Mouse (Mus musculus) G1E (cell line): ENCODE data around the gene Snx27. TPM values are rescaled to one million over a fixed set of nuclear protein-coding genes. Genes with fewer than 3 reads are reported as not detected.
A peak's percentile ranks its signal among the peaks of the same experiment; 100 is the strongest.

Source experiments
- ATAC-seq: 2 replicates; pipeline ENCODE4 v1.8.0; 2016; ENCODE audit warnings: mild to moderate bottlenecking; ENCODE audit not compliant: insufficient number of reproducible peaks, poor library complexity, low FRiP score, severe bottlenecking; ENCODE audit errors: extremely low read depth
- DNase-seq: peaks from one replicate; pipeline ENCODE4 v3.0.0; 2012; ENCODE audit warnings: low spot score
- H3K27me3 ChIP-seq: 2 replicates; pipeline ENCODE4 v1.6.1; 2012; ENCODE audit warnings: mild to moderate bottlenecking, low read length, inconsistent platforms; ENCODE audit not compliant: insufficient read depth
- H3K36me3 ChIP-seq: replicated peaks from 2 replicates; pipeline ENCODE3; 2012; ENCODE audit warnings: mild to moderate bottlenecking, inconsistent platforms
- H3K4me1 ChIP-seq: 2 replicates; pipeline ENCODE4 v1.6.1; 2012; ENCODE audit warnings: low read depth, low read length, inconsistent platforms, mixed read lengths; ENCODE audit not compliant: insufficient read depth
- H3K4me3 ChIP-seq: 2 replicates; pipeline ENCODE4 v1.5.1; 2012; ENCODE audit warnings: low read depth, mild to moderate bottlenecking, inconsistent platforms, low read length, moderate library complexity, mixed read lengths
- H3K9me3 ChIP-seq: replicated peaks from 2 replicates; pipeline ENCODE4 v1.6.1; 2012; ENCODE audit warnings: inconsistent platforms
- CTCF ChIP-seq: IDR thresholded peaks from 2 replicates; pipeline ENCODE4 v1.5.1; 2012; ENCODE audit warnings: low read depth, low read length, inconsistent platforms, mixed read lengths
- GATA1 ChIP-seq: IDR thresholded peaks from 2 replicates; pipeline ENCODE4 v1.6.1; 2012; ENCODE audit warnings: borderline replicate concordance, low read length, inconsistent platforms, mixed read lengths
- GATA2 ChIP-seq: IDR thresholded peaks from 2 replicates; pipeline ENCODE4 v1.6.1; 2012; ENCODE audit warnings: low read depth, low read length, inconsistent platforms, borderline replicate concordance
- POLR2AphosphoS5 ChIP-seq: IDR thresholded peaks from 2 replicates; pipeline ENCODE4 v1.6.1; 2012; ENCODE audit warnings: low read depth, low read length, inconsistent platforms; ENCODE audit not compliant: insufficient replicate concordance
- TAL1 ChIP-seq: conservative IDR thresholded peaks from 2 replicates; pipeline ENCODE4 v1.6.1; 2012; ENCODE audit warnings: low read depth, low read length, inconsistent platforms, mixed read lengths
- polyA plus RNA-seq: library from polyadenylated mRNA; stranded (reverse); fragments of >175 nt; gene quantifications from 2 replicates; pipeline ENCODE4 v1.2.3, GENCODE M21; 2012
- total RNA-seq, 2 experiments: library from RNA; stranded (forward) in 1 of 2; stranded (reverse) in 1 of 2; fragments of 200-1000 nt in 1 of 2; fragments of >200 nt in 1 of 2; fragmentation: Nextera tagmentation in 1 of 2; gene quantifications; 2 replicates each; pipeline ENCODE4 v1.2.3; 2014 to 2017

Gene Snx27
- total and polyA plus RNA-seq, 3 experiments: 10.5 to 38.8 (median 26.9) TPM

GRCm38 (mm10) chr3:94526731-94527130 is 55.8 kb downstream of the Snx27 start:
- ATAC-seq: no peak
- H3K27me3 ChIP-seq: no peaks in the 10 kb centered on the region
- no peak for DNase-seq
- no peak overlapping the region for H3K4me3 ChIP-seq
- H3K4me1 ChIP-seq: peaks cover 3% of the 10 kb centered on the region
- no peak for TF ChIP-seq TAL1
- no peak for TF ChIP-seq CTCF
- TF ChIP-seq GATA2: no peak
- no peak for TF ChIP-seq GATA1
- no peak for TF ChIP-seq POLR2AphosphoS5
- H3K9me3 ChIP-seq: no peaks in the 10 kb centered on the region
- peaks cover 69% of the 10 kb centered on the region for H3K36me3 ChIP-seq

GRCm38 (mm10) chr3:94506664-94507063 is 75.9 kb downstream of the Snx27 start:
- TF ChIP-seq GATA2 (no peak), CTCF (peak; percentile 20; the same call in 1 of the 2 replicates), TAL1 (no peak), POLR2AphosphoS5 (no peak)
- no peak overlapping the region for H3K4me3 ChIP-seq
- DNase-seq: no peak
- no peaks in the 10 kb centered on the region for H3K9me3 ChIP-seq
- H3K36me3 ChIP-seq: peaks cover 78% of the 10 kb centered on the region
- H3K27me3 ChIP-seq: no peaks in the 10 kb centered on the region
- no peak; the same call in 1 of the 2 replicates for ATAC-seq
- H3K4me1 ChIP-seq: peaks cover 3% of the 10 kb centered on the region; the same call in 1 of the 2 replicates

- Histone ChIP-seq H3K4me1 (no peaks in the 10 kb centered on the region), H3K9me3 (no peaks in the 10 kb centered on the region), H3K27me3 (no peaks in the 10 kb centered on the region), H3K36me3 (peaks cover 82% of the 10 kb centered on the region), H3K4me3 (no peak overlapping the region)
- TF ChIP-seq GATA2 (no peak), GATA1 (no peak), TAL1 (no peak), POLR2AphosphoS5 (no peak), CTCF (peak; percentile 94)
- DNase-seq (no peak), ATAC-seq (0 out of 2 replicates have a peak, but pooled peaks have one; percentile 26)
Measured at GRCm38 (mm10) chr3:94502243-94502642, 80.3 kb downstream of the Snx27 start.

- H3K4me3 ChIP-seq: no peak overlapping the region
- no peak for DNase-seq
- ATAC-seq: no peak
- H3K36me3 ChIP-seq: peaks cover 90% of the 10 kb centered on the region
- TF ChIP-seq GATA2 (no peak), GATA1 (no peak), TAL1 (no peak), CTCF (no peak), POLR2AphosphoS5 (no peak)
- H3K27me3 ChIP-seq: no peaks in the 10 kb centered on the region
- no peaks in the 10 kb centered on the region for H3K4me1 ChIP-seq
- H3K9me3 ChIP-seq: no peaks in the 10 kb centered on the region
Measured at GRCm38 (mm10) chr3:94497162-94497561, 85.4 kb downstream of the Snx27 start.

GRCm38 (mm10) chr3:94487581-94487980 is 94.9 kb downstream of the Snx27 start:
- Histone ChIP-seq H3K4me3 (no peak overlapping the region), H3K27me3 (peaks cover 4% of the 10 kb centered on the region; the same call in 1 of the 2 replicates), H3K4me1 (0 out of 2 replicates have a peak, but pooled peaks cover 5% of the 10 kb centered on the region), H3K36me3 (peaks cover 23% of the 10 kb centered on the region), H3K9me3 (no peaks in the 10 kb centered on the region)
- no peak for ATAC-seq
- no peak for DNase-seq
- TF ChIP-seq GATA2 (no peak), CTCF (no peak), TAL1 (no peak), POLR2AphosphoS5 (no peak), GATA1 (no peak)

GRCm38 (mm10) chr3:94485922-94486321 is 96.6 kb downstream of the Snx27 start:
- no peak for DNase-seq
- H3K4me1 ChIP-seq: peaks cover 11% of the 10 kb centered on the region; the same call in 1 of the 2 replicates
- ATAC-seq: no peak

More at GRCm38 (mm10) chr3:94485922-94486321, 96.6 kb downstream of the Snx27 start:
- Histone ChIP-seq H3K27me3 (peaks cover 10% of the 10 kb centered on the region), H3K9me3 (no peaks in the 10 kb centered on the region), H3K36me3 (peaks cover 12% of the 10 kb centered on the region), H3K4me3 (no peak overlapping the region)
- TF ChIP-seq POLR2AphosphoS5 (no peak), GATA1 (no peak), CTCF (no peak), TAL1 (no peak), GATA2 (no peak)
